Mouse (Mus musculus): Measurements from ENCODE around the gene Sim1. TPM values are rescaled to one million over a fixed set of nuclear protein-coding genes. Genes with fewer than 3 reads are reported as not detected.

Gene Sim1
- polyA plus RNA-seq, 1 experiment from 2014 or later: 0.13 TPM

DNA sequence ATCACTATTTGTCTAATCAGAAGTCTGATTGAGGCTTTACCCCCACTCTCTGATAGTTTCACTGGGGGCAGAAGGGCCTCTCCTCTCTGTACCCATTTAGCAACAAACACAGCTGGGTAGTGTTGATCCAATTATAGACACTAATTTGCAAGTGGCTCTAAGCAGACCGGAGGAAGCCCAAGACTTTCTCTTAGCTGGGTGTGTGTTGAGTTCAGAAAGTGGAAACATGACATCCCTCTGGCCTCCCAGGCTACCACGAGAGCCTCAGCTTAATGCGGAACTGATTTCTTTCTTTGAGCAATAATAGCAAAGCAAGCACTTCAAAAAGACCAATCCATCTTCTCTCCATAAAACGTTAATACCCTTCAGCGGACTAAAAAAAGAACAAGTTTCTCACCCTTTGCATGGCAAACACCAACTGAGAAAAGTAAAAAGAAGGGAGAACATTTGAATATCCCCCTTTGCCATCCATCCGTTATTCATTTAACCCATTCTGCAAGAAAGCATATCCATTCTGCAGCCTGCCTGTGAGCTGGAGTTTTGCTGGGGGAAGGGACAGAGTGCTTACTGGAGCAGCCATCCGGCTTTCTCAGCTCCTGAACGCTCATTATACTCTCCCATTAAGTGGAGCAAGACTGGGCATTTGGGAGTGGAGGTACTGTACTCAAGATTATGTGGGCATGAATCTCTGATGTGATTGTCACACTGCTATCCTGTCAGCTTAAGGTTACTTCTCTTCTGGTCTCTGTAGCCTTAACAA, 117.0 kb downstream of the Sim1 start:
- 4% methylated on average over 8 of the region's 8 CpGs for WGBS
- Histone ChIP-seq H3K9ac (no peak overlapping the region), H3K9me3 (no peaks in the 10 kb centered on the region), H3K4me1 (replicated peaks) (peaks cover 15% of the 10 kb centered on the region), H3K4me3 (no peak overlapping the region), H3K27ac (no peak overlapping the region), H3K27me3 (peaks cover 15% of the 10 kb centered on the region; the same call in 1 of the 2 replicates), H3K4me2 (no peak overlapping the region), H3K36me3 (no peaks in the 10 kb centered on the region)
- ATAC-seq (ENCODE audit: low FRiP score): peak; percentile 61

DNA sequence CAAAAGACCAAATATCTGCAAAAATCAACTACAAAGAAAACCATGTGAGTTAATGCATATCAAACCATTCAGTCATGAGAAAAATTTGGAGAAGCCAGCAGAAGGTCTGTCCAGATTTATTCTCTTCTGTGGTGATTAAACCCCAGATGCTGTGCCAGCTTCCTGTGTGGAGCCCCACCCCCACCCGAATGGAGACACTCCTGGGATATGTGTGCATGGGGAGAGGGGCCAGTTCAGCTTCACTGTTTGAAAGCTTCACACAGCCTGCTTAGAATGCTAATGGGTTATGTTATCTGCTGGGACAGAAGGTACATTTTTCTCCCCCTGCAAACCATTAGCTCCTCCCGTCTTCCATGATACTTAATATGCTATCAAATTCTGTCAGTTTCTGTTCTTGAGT, 120.3 kb downstream of the Sim1 start:
- Histone ChIP-seq H3K27ac (no peak overlapping the region), H3K9ac (no peak overlapping the region), H3K36me3 (no peaks in the 10 kb centered on the region), H3K4me3 (no peak overlapping the region), H3K4me2 (no peak overlapping the region), H3K9me3 (no peaks in the 10 kb centered on the region), H3K27me3 (0 out of 2 replicates have a peak, but pooled peaks cover 4% of the 10 kb centered on the region), H3K4me1 (replicated peaks) (peaks cover 15% of the 10 kb centered on the region)
- WGBS: 19% methylated on average over 2 of the region's 2 CpGs
- ATAC-seq (ENCODE audit: low FRiP score): peak; percentile 65; the same call in 1 of the 2 replicates

DNA sequence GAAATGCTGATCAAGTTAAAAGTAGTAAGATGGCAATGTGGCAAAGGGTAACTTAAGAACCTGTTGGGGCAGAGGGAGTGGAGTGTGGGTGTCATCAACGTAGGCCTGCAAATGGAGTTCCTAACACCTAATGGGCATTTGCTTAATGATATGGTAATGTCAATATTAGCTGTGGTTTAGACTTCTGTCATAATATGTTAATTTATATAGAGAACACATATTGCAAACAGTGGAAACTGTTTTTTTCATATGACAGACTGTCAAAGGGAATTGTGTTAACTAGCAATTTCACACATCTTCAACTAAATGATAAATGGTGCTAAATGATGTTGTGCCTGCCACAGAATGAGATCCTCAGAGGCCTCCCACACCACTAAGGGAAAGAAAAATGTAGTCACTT, 120.8 kb downstream of the Sim1 start:
- 38% methylated on average over 1 of the region's 1 CpGs for WGBS
- Histone ChIP-seq H3K4me1 (replicated peaks) (peaks cover 15% of the 10 kb centered on the region), H3K27me3 (no peaks in the 10 kb centered on the region), H3K4me2 (no peak overlapping the region), H3K27ac (no peak overlapping the region), H3K9ac (no peak overlapping the region), H3K9me3 (no peaks in the 10 kb centered on the region), H3K36me3 (no peaks in the 10 kb centered on the region), H3K4me3 (no peak overlapping the region)
- ATAC-seq (ENCODE audit: low FRiP score): no peak

DNA sequence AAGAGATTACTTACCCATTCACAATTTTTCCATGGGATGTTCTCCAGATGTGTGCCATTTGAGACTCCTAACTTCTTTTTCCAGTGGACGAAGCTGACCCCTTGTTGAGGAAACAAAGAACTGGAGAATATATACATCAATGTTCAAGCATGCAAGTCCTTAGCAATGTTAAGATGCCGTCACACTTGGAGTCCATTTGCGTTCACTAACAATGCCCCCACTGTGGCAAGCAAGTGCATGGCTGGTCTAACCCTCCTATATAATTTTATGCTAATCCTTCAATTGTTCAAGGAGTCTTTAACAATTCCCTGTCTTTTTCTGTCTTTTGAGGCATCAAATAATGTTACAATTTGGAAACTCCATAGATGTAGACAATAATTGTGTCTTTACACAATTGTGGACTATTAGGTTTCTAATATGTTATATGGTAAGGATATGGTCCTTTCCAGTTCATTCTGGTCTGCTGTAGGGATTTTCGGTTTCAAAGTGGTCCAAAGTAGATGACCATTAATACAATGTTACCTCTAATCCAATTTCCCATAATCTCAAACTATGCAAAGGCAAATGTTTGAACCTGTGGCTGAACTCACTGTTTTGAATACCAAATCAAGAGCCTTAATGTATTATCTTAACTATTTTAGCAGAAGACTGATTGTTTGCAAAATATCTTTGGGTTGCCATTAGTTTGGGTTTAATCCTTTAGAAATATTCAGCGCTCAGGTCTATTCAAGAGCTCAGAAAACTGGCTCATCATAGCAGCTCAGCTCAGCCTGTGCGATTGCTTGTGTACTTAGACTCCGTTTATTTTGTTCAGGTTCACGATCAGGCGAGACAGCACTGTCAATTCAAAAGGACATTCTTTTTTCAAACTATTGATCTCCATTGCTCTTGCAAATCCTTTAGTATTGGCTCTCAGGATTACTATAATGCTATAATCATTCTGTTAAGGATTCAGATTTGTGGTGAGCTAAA, 129.0 kb downstream of the Sim1 start:
- 60% methylated on average over 9 of the region's 9 CpGs for WGBS
- no peak for ATAC-seq (ENCODE audit: low FRiP score)
- Histone ChIP-seq H3K9me3 (no peaks in the 10 kb centered on the region), H3K4me3 (no peak overlapping the region), H3K4me1 (replicated peaks) (no peaks in the 10 kb centered on the region), H3K36me3 (no peaks in the 10 kb centered on the region), H3K9ac (no peak overlapping the region), H3K4me2 (no peak overlapping the region), H3K27me3 (no peaks in the 10 kb centered on the region), H3K27ac (no peak overlapping the region)

Measured in hindbrain, embryonic 13.5 days (tissue).